Mouse (Mus musculus): ENCODE measurements around the gene Card10. TPM values are rescaled to one million over a fixed set of nuclear protein-coding genes. Genes with fewer than 3 reads are reported as not detected.

Card10 gene
- polyA plus RNA-seq, 2 experiments = 5.1 to 9.0 TPM

- Histone ChIP-seq H3K9me3 (ENCODE audit: control insufficient read depth, low read length) (no peaks in the 10 kb centered on the region), H3K4me3 (replicated peaks; ENCODE audit: low read length) (no peak overlapping the region), H3K27me3 (ENCODE audit: control insufficient read depth, insufficient read depth, low read length) (no peaks in the 10 kb centered on the region), H3K4me2 (replicated peaks; ENCODE audit: low read depth, low read length, severe bottlenecking) (no peak overlapping the region), H3K4me1 (ENCODE audit: control insufficient read depth, insufficient read depth, low read length) (peaks cover 44% of the 10 kb centered on the region), H3K36me3 (ENCODE audit: control insufficient read depth, insufficient read depth, low read length) (no peaks in the 10 kb centered on the region), H3K27ac (replicated peaks; ENCODE audit: low read depth, low read length) (no peak overlapping the region), H3K9ac (ENCODE audit: low read depth, low read length, severe bottlenecking) (no peak overlapping the region)
- 48% methylated on average over 10 of the region's 10 CpGs for WGBS
- DNase-seq (ENCODE audit: low spot score) (no peak), ATAC-seq (ENCODE audit: low FRiP score, low read depth) (no peak)
- TF ChIP-seq POLR2A (IDR thresholded peaks at IDR 0.05; ENCODE audit: borderline replicate concordance, extremely low read depth, insufficient read depth, insufficient read length) = no peak
Observed at GRCm38 (mm10) chr15:78830742-78831719, 28.2 kb upstream of the Card10 start.

- Histone ChIP-seq H3K36me3 (ENCODE audit: control insufficient read depth, insufficient read depth, low read length) (no peaks in the 10 kb centered on the region), H3K4me1 (ENCODE audit: control insufficient read depth, insufficient read depth, low read length) (peaks cover 32% of the 10 kb centered on the region), H3K9me3 (ENCODE audit: control insufficient read depth, low read length) (no peaks in the 10 kb centered on the region), H3K4me2 (replicated peaks; ENCODE audit: low read depth, low read length, severe bottlenecking) (no peak overlapping the region), H3K9ac (ENCODE audit: low read depth, low read length, severe bottlenecking) (no peak overlapping the region), H3K27ac (replicated peaks; ENCODE audit: low read depth, low read length) (no peak overlapping the region), H3K4me3 (replicated peaks; ENCODE audit: low read length) (no peak overlapping the region), H3K27me3 (ENCODE audit: control insufficient read depth, insufficient read depth, low read length) (no peaks in the 10 kb centered on the region)
- TF ChIP-seq POLR2A (IDR thresholded peaks at IDR 0.05; ENCODE audit: borderline replicate concordance, extremely low read depth, insufficient read depth, insufficient read length) = no peak
- DNase-seq (ENCODE audit: low spot score) = no peak
- no peak for ATAC-seq (ENCODE audit: low FRiP score, low read depth)
- 92% methylated on average over 1 of the region's 1 CpGs for WGBS
Observed at GRCm38 (mm10) chr15:78829636-78830035, 26.8 kb upstream of the Card10 start.

GRCm38 (mm10) chr15:78828315-78828714, 25.5 kb upstream of the Card10 start:
- ATAC-seq (ENCODE audit: low FRiP score, low read depth) (no peak), DNase-seq (ENCODE audit: low spot score) (no peak)
- H3K9ac ChIP-seq (ENCODE audit: low read depth, low read length, severe bottlenecking) = no peak overlapping the region

GRCm38 (mm10) chr15:78826213-78827204, 23.7 kb upstream of the Card10 start:
- Histone ChIP-seq H3K36me3 (ENCODE audit: control insufficient read depth, insufficient read depth, low read length) (no peaks in the 10 kb centered on the region), H3K4me2 (replicated peaks; ENCODE audit: low read depth, low read length, severe bottlenecking) (no peak overlapping the region), H3K4me3 (replicated peaks; ENCODE audit: low read length) (no peak overlapping the region), H3K27me3 (ENCODE audit: control insufficient read depth, insufficient read depth, low read length) (no peaks in the 10 kb centered on the region), H3K4me1 (ENCODE audit: control insufficient read depth, insufficient read depth, low read length) (peaks cover 8% of the 10 kb centered on the region; the same call in 1 of the 2 replicates), H3K27ac (replicated peaks; ENCODE audit: low read depth, low read length) (no peak overlapping the region), H3K9ac (ENCODE audit: low read depth, low read length, severe bottlenecking) (no peak overlapping the region), H3K9me3 (ENCODE audit: control insufficient read depth, low read length) (no peaks in the 10 kb centered on the region)
- WGBS = 25% methylated on average over 28 of the region's 28 CpGs
- ATAC-seq (ENCODE audit: low FRiP score, low read depth) = peak; percentile 58; the same call in 1 of the 2 replicates
- DNase-seq (ENCODE audit: low spot score) = peak; percentile 91
- no peak for TF ChIP-seq POLR2A (IDR thresholded peaks at IDR 0.05; ENCODE audit: borderline replicate concordance, extremely low read depth, insufficient read depth, insufficient read length)

More at GRCm38 (mm10) chr15:78828315-78828714, 25.5 kb upstream of the Card10 start:
- WGBS = 10% methylated on average over 5 of the region's 5 CpGs
- no peak overlapping the region for H3K27ac ChIP-seq (replicated peaks; ENCODE audit: low read depth, low read length)
- no peaks in the 10 kb centered on the region for H3K9me3 ChIP-seq (ENCODE audit: control insufficient read depth, low read length)
- no peak overlapping the region for H3K4me2 ChIP-seq (replicated peaks; ENCODE audit: low read depth, low read length, severe bottlenecking)
- no peaks in the 10 kb centered on the region for H3K27me3 ChIP-seq (ENCODE audit: control insufficient read depth, insufficient read depth, low read length)
- H3K4me1 ChIP-seq (ENCODE audit: control insufficient read depth, insufficient read depth, low read length) = peaks cover 25% of the 10 kb centered on the region
- H3K4me3 ChIP-seq (replicated peaks; ENCODE audit: low read length) = no peak overlapping the region
- H3K36me3 ChIP-seq (ENCODE audit: control insufficient read depth, insufficient read depth, low read length) = no peaks in the 10 kb centered on the region
- no peak for TF ChIP-seq POLR2A (IDR thresholded peaks at IDR 0.05; ENCODE audit: borderline replicate concordance, extremely low read depth, insufficient read depth, insufficient read length)

GRCm38 (mm10) chr15:78816074-78816391, 13.2 kb upstream of the Card10 start:
- no peak overlapping the region for H3K27ac ChIP-seq (replicated peaks; ENCODE audit: low read depth, low read length)
- 58% methylated on average over 6 of the region's 6 CpGs for WGBS
- no peaks in the 10 kb centered on the region for H3K4me1 ChIP-seq (ENCODE audit: control insufficient read depth, insufficient read depth, low read length)
- ATAC-seq (ENCODE audit: low FRiP score, low read depth) = no peak
- H3K9ac ChIP-seq (ENCODE audit: low read depth, low read length, severe bottlenecking) = no peak overlapping the region
- no peak for TF ChIP-seq POLR2A (IDR thresholded peaks at IDR 0.05; ENCODE audit: borderline replicate concordance, extremely low read depth, insufficient read depth, insufficient read length)
- H3K4me2 ChIP-seq (replicated peaks; ENCODE audit: low read depth, low read length, severe bottlenecking) = no peak overlapping the region
- no peaks in the 10 kb centered on the region; the same call in 1 of the 2 replicates for H3K27me3 ChIP-seq (ENCODE audit: control insufficient read depth, insufficient read depth, low read length)
- H3K9me3 ChIP-seq (ENCODE audit: control insufficient read depth, low read length) = no peaks in the 10 kb centered on the region
- no peak overlapping the region for H3K4me3 ChIP-seq (replicated peaks; ENCODE audit: low read length)
- no peaks in the 10 kb centered on the region for H3K36me3 ChIP-seq (ENCODE audit: control insufficient read depth, insufficient read depth, low read length)
- DNase-seq (ENCODE audit: low spot score) = no peak
